Mouse (Mus musculus): Measurements from ENCODE around the gene Kcnk2.

DNA sequence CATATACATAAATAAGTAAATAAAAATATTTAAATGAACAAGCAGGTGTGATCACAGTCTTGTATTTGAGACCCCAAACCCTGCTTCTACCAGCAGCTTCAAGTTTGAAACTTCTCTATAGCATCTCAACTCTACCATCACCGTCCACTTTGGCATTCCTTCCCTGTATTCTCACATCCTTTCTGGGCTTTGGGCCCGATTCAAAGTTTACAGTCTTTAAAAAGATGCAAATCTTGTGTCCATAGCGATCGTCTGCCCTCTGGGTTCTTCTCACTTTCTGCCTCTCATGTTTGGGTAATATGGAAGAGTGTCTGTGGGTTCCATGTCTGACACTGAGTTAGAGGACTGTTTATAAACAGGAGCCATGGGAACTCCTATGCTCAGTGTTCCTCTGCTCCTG is 237.4 kb downstream of the Kcnk2 start:
- TF ChIP-seq POLR2A (IDR thresholded peaks at IDR 0.05; ENCODE audit: insufficient read depth, low read depth, low read length) (no peak), CTCF (IDR thresholded peaks at IDR 0.05) (no peak), EP300 (IDR thresholded peaks at IDR 0.05; ENCODE audit: insufficient read depth, low read depth, low read length) (no peak)
